Mouse (Mus musculus) kidney, adult 2 months (tissue): ENCODE data around the gene Grin2c.

Source experiments
- CTCF ChIP-seq: fragments of 200-500 bp; conservative IDR thresholded peaks from 2 replicates; pipeline ENCODE4 v1.5.1; 2011; ENCODE audit warnings: low read depth, mild to moderate bottlenecking, control low read depth, low read length, moderate library complexity, mixed read lengths; ENCODE audit not compliant: insufficient read depth, insufficient read length
- POLR2A ChIP-seq: fragments of 200-500 bp; IDR thresholded peaks from one replicate; pipeline ENCODE4 v1.6.1; 2011; ENCODE audit warnings: low read depth, low read length, control low read depth

DNA sequence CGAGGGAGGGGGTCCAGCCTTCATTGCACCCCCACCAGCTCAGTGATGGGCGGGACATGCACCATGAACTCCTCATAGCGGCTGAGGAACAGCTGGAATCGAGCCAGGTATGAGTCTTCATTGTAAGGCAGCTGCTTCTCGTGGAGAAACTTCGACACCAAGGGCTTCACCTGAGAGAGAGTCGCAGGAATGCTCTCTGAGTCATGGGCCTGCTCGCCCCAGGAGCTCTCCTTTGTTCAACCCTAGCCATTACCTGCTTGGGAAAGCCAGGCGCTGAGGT, 16.4 kb upstream of the Grin2c start:
- TF ChIP-seq CTCF (no peak), POLR2A (no peak)
